Mouse (Mus musculus) midbrain, postnatal 0 days (tissue): ENCODE results near the gene Alox5. TPM values are rescaled to one million over a fixed set of nuclear protein-coding genes. Genes with fewer than 3 reads are reported as not detected.

ENCODE experiments used
- ATAC-seq: fragments of 200-750 bp; cut with Nextera tagmentation; 2 replicates; pipeline ENCODE4 v1.8.0; 2017; ENCODE audit warnings: moderate number of reproducible peaks, mild to moderate bottlenecking, moderate TSS enrichment, moderate library complexity; ENCODE audit not compliant: low FRiP score
- DNase-seq: peaks from one replicate; pipeline ENCODE4 v3.0.0-alpha.2; 2015; ENCODE audit warnings: low spot score
- H3K27ac ChIP-seq: fragments of 300-500 bp; sonication (generic); 2 replicates; pipeline ENCODE4 v1.5.1; 2014; ENCODE audit warnings: low read depth, mild to moderate bottlenecking, low read length, mixed read lengths
- H3K27me3 ChIP-seq: fragments of 300-500 bp; sonication (generic); 2 replicates; pipeline ENCODE4 v1.6.1; 2014; ENCODE audit warnings: low read length, control low read depth, mixed read lengths; ENCODE audit not compliant: insufficient read depth
- H3K36me3 ChIP-seq: fragments of 300-500 bp; sonication (generic); 2 replicates; pipeline ENCODE4 v1.6.1; 2014; ENCODE audit warnings: low read length, control low read depth, mixed read lengths; ENCODE audit not compliant: insufficient read depth
- H3K4me1 ChIP-seq: fragments of 300-500 bp; sonication (generic); 2 replicates; pipeline ENCODE4 v1.6.1; 2014; ENCODE audit warnings: mild to moderate bottlenecking, control low read depth, antibody characterized with exemption, low read length, mixed read lengths; ENCODE audit not compliant: insufficient read depth
- H3K4me2 ChIP-seq: fragments of 300-500 bp; sonication (generic); 2 replicates; pipeline ENCODE4 v1.6.1; 2014; ENCODE audit warnings: low read depth, mild to moderate bottlenecking, low read length, mixed read lengths; ENCODE audit not compliant: poor library complexity, severe bottlenecking
- H3K4me3 ChIP-seq: fragments of 300-500 bp; sonication (generic); 2 replicates; pipeline ENCODE4 v1.5.1; 2014; ENCODE audit warnings: low read depth, mild to moderate bottlenecking, low read length, moderate library complexity
- H3K9ac ChIP-seq: fragments of 300-500 bp; sonication (generic); replicated peaks from 2 replicates; pipeline ENCODE4 v1.6.1; 2014; ENCODE audit warnings: mild to moderate bottlenecking, low read length, moderate library complexity, mixed read lengths; ENCODE audit not compliant: poor library complexity, severe bottlenecking
- H3K9me3 ChIP-seq: fragments of 300-500 bp; sonication (generic); 2 replicates; pipeline ENCODE4 v1.6.1; 2016; ENCODE audit warnings: low read length, control low read depth
- CTCF ChIP-seq: IDR thresholded peaks from 2 replicates; pipeline ENCODE4 v1.5.1; 2016; ENCODE audit warnings: antibody characterized with exemption, mild to moderate bottlenecking
- WGBS: fragments of 180-500 bp; shearing (Covaris S2); extraction: QIAGEN DNeasy Blood & Tissue Kit; methylation state at CpG from one replicate; pipeline ENCODE4 v1.1.7; 2014; 5-methylcytosine and 5-hydroxymethylcytosine counted together
- polyA plus RNA-seq: library from polyadenylated mRNA; unstranded; fragments of >200 nt; fragmentation: Nextera tagmentation; extraction: Ambion mirVana; gene quantifications from 2 replicates; pipeline ENCODE4 v1.2.1, GENCODE M21; 2015
- total RNA-seq: library from RNA; depleted of rRNA; stranded (reverse); fragments of >200 nt; gene quantifications from 2 replicates; pipeline ENCODE4 v1.2.3, GENCODE M21; 2014

The Alox5 gene
- total and polyA plus RNA-seq, 2 experiments from 2014 or later: 0.48 to 1.6 TPM

DNA sequence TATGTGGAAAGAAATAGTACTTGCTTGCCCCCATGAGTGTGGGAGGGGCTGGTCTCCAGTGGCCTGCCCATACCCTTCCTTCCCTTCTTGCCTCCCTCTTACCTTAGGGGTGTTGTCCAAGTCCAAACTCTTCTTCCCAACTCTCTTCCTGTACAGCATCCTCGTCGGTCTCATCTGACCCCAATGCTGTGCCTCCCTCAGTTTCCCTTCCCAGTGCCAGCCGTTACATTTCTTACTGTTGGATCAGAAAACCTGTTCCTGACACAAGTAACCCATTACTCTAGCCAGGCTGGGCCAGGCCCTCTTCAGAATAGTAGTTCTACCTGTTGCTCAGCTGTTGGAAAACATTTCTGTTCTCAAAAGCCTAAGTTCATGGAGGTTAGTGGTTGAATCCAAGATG, 58.6 kb downstream of the Alox5 start:
- H3K36me3 ChIP-seq: peaks cover 9% of the 10 kb centered on the region
- ATAC-seq: no peak
- no peak for DNase-seq
- no peak overlapping the region for H3K4me2 ChIP-seq
- no peaks in the 10 kb centered on the region for H3K4me1 ChIP-seq
- no peak overlapping the region for H3K4me3 ChIP-seq
- TF ChIP-seq CTCF: no peak
- H3K27me3 ChIP-seq: no peaks in the 10 kb centered on the region
- no peak overlapping the region for H3K27ac ChIP-seq
- no peak overlapping the region for H3K9ac ChIP-seq
- 96% methylated on average over 3 of the region's 3 CpGs for WGBS
- no peaks in the 10 kb centered on the region for H3K9me3 ChIP-seq

DNA sequence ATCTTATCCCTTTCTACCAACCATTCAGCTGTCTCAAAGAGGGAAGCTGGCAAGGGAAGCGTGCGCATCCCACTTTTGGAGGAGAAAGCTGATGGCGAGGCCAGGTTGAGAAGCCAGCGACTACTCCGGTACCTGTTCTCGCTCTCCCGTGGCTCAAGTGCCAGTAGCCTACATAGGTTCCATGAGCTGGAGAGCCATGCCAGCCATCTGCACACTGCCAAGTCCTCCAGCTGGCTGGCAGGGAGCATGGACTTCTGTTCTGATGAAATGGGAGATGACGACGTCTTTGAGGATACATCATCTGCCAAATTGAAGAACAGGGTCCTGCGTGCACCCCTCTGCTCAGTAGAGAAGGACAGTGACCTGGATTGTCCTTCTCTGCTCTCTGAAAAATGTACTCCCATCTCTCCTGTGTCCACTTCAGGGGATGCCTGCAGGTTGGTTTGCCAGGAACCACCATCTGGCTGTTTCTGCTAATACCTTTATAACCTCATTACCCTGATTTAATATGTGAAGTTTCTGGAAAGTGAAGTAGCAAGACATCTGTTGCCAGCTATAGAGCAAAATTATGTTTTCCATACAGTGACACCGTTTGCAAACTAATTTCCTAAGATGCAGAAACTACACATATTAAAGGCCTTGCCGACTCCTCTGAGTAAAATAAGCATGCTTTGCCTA, 59.1 kb downstream of the Alox5 start:
- peak; percentile 48 for DNase-seq
- no peak overlapping the region for H3K4me2 ChIP-seq
- no peaks in the 10 kb centered on the region for H3K4me1 ChIP-seq
- H3K4me3 ChIP-seq: no peak overlapping the region
- no peak for ATAC-seq
- H3K9me3 ChIP-seq: no peaks in the 10 kb centered on the region
- no peak for TF ChIP-seq CTCF
- peaks cover 9% of the 10 kb centered on the region for H3K36me3 ChIP-seq
- H3K9ac ChIP-seq: no peak overlapping the region
- H3K27me3 ChIP-seq: no peaks in the 10 kb centered on the region
- no peak overlapping the region for H3K27ac ChIP-seq
- WGBS: 94% methylated on average over 12 of the region's 12 CpGs

DNA sequence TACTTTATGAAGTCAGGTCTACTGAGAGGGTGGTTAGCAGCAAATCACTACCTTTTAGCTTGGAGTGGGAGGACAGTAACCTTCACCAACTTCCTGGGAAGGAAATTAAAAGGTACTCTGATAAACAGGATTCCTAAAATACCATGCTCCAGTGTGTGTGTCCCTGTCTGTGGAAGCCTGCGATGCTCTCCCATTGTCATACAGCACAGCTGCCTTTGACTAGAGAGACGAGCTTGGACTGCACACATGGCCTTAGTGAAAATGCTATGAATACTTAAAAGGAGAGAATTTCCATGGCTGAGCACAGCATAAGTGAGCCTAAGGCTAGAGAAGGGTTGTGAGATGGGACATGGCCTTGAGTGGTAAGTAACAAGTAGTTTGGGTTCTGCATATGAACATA, 62.8 kb downstream of the Alox5 start:
- peaks cover 9% of the 10 kb centered on the region for H3K36me3 ChIP-seq
- TF ChIP-seq CTCF: no peak
- no peak overlapping the region for H3K27ac ChIP-seq
- H3K9me3 ChIP-seq: no peaks in the 10 kb centered on the region
- ATAC-seq: no peak
- WGBS: 19% methylated on average over 2 of the region's 2 CpGs
- H3K4me1 ChIP-seq: no peaks in the 10 kb centered on the region
- H3K4me3 ChIP-seq: no peak overlapping the region
- H3K9ac ChIP-seq: no peak overlapping the region
- DNase-seq: no peak
- no peaks in the 10 kb centered on the region for H3K27me3 ChIP-seq
- no peak overlapping the region for H3K4me2 ChIP-seq

DNA sequence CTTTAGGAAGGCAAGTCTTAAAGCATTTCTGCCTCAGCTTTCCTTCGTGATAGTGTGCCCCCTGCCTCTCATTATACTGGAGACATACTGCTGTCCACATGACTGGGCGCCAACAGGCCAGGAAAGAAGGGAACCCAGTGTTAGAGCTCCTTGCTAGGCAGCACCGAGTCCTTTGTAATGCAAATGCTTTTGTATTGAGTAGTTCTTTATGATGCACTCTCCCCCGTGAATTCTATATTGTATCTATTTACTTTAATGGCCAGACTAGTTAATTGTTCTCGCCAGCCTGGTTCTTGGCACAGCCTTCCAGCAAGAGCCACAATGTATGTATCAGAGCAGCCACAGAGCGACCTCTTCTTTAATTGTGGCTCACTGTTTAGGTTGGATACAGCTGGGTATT, 63.4 kb downstream of the Alox5 start:
- Histone ChIP-seq H3K9ac (no peak overlapping the region), H3K27ac (no peak overlapping the region), H3K36me3 (peaks cover 9% of the 10 kb centered on the region), H3K4me1 (no peaks in the 10 kb centered on the region), H3K27me3 (no peaks in the 10 kb centered on the region), H3K4me2 (no peak overlapping the region), H3K4me3 (no peak overlapping the region), H3K9me3 (no peaks in the 10 kb centered on the region)
- WGBS: 15% methylated on average over 6 of the region's 6 CpGs
- ATAC-seq (no peak; the same call in 1 of the 2 replicates), DNase-seq (no peak)
- peak; percentile 9; the same call in 1 of the 2 replicates for TF ChIP-seq CTCF

DNA sequence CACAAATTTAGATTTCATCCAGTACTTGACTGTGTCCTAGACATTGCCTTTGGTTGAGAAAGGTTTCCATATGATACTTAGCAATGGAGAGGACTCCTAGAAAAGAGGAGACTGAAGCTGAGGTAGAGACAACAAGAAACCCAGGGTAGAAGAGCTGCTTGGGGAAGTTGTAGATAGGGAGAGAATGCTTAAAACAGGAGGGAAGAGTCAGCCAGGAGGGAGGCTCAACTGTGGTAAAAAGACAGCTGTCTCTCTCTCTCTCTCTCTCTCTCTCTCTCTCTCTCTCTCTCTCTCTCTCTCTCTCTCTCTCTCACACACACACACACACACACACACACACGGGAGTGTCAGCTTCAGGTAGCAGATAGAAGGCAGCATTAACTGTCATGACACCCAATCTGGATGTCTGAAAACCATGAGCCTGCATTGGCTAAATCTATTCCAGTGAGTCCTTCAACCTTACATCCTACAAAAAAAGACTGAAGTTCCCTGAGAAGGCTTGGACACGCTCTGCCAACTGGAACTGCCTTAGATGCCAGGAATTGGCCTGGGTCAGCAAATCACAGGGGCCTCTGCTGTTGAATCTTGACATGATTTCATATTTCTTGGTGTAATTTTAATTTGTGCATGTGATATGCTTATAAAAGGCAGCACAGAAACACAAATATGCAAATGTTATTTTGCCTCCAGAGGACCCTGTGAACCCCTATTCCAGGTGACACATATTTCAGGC, 65.9 kb downstream of the Alox5 start:
- Histone ChIP-seq H3K4me3 (no peak overlapping the region), H3K27ac (no peak overlapping the region), H3K36me3 (no peaks in the 10 kb centered on the region), H3K4me1 (no peaks in the 10 kb centered on the region), H3K27me3 (no peaks in the 10 kb centered on the region), H3K9me3 (no peaks in the 10 kb centered on the region), H3K4me2 (no peak overlapping the region), H3K9ac (no peak overlapping the region)
- ATAC-seq (no peak), DNase-seq (no peak)
- WGBS: 86% methylated on average over 2 of the region's 2 CpGs
- no peak for TF ChIP-seq CTCF

DNA sequence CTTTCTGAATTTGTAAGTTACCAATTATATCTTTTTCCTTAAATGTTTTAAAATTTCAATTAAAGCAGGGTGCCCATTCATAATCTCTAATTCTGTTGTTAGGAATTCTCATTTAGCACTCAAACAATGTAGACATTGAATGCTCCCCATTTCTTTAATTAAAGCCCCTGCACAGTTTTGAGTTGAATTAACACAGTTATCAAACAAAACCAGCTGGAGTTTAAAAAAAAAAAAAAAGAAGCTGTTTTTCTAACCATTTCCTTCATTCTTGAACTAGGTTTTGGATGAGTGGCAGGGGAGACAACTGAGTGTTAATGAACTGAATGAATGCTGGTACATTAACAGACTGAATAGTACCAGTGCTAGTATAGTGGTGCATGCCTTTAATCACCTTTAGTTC, 71.5 kb downstream of the Alox5 start:
- Histone ChIP-seq H3K4me1 (peaks cover 5% of the 10 kb centered on the region; the same call in 1 of the 2 replicates), H3K27ac (no peak overlapping the region), H3K36me3 (no peaks in the 10 kb centered on the region), H3K4me2 (no peak overlapping the region), H3K9me3 (no peaks in the 10 kb centered on the region), H3K9ac (no peak overlapping the region), H3K4me3 (no peak overlapping the region), H3K27me3 (no peaks in the 10 kb centered on the region)
- no peak for TF ChIP-seq CTCF
- ATAC-seq (no peak), DNase-seq (no peak)
